Mouse (Mus musculus): ENCODE data around the gene Nkx2-5. TPM values are rescaled to one million over a fixed set of nuclear protein-coding genes. Genes with fewer than 3 reads are reported as not detected.

The Nkx2-5 gene
- polyA plus RNA-seq, 1 experiment = not detected

GRCm38 (mm10) chr17:26844371-26844851 lies 398 bp downstream of the Nkx2-5 start:
- H3K27ac ChIP-seq (ENCODE audit: insufficient read depth, low read length) = no peak overlapping the region
- 0 out of 2 replicates have a peak, but pooled peaks cover 2% of the 10 kb centered on the region for H3K4me1 ChIP-seq (ENCODE audit: control insufficient read depth, insufficient read depth, low read length)
- no peak for TF ChIP-seq POLR2A (IDR thresholded peaks at IDR 0.05; ENCODE audit: low read depth, low read length)
- no peak for TF ChIP-seq CTCF (IDR thresholded peaks at IDR 0.05; ENCODE audit: borderline replicate concordance, insufficient read depth, low read length)
- H3K4me3 ChIP-seq (ENCODE audit: insufficient read depth, low read length) = no peak overlapping the region

- no peak for TF ChIP-seq POLR2A (IDR thresholded peaks at IDR 0.05; ENCODE audit: low read depth, low read length)
- H3K27ac ChIP-seq (ENCODE audit: insufficient read depth, low read length) = no peak overlapping the region
- no peak overlapping the region for H3K4me3 ChIP-seq (ENCODE audit: insufficient read depth, low read length)
- H3K4me1 ChIP-seq (ENCODE audit: control insufficient read depth, insufficient read depth, low read length) = 0 out of 2 replicates have a peak, but pooled peaks cover 2% of the 10 kb centered on the region
These were observed 1.0 kb downstream of the Nkx2-5 start for GRCm38 (mm10) chr17:26843696-26844236.

- no peak for TF ChIP-seq CTCF (IDR thresholded peaks at IDR 0.05; ENCODE audit: borderline replicate concordance, insufficient read depth, low read length)
- no peak for TF ChIP-seq POLR2A (IDR thresholded peaks at IDR 0.05; ENCODE audit: low read depth, low read length)
These were observed 1.6 kb downstream of the Nkx2-5 start for GRCm38 (mm10) chr17:26843229-26843567.

GRCm38 (mm10) chr17:26842431-26843228 lies 2.2 kb downstream of the Nkx2-5 start:
- Histone ChIP-seq H3K27ac (ENCODE audit: insufficient read depth, low read length) (no peak overlapping the region), H3K4me1 (ENCODE audit: control insufficient read depth, insufficient read depth, low read length) (0 out of 2 replicates have a peak, but pooled peaks cover 2% of the 10 kb centered on the region), H3K4me3 (ENCODE audit: insufficient read depth, low read length) (no peak overlapping the region)
- TF ChIP-seq CTCF (IDR thresholded peaks at IDR 0.05; ENCODE audit: borderline replicate concordance, insufficient read depth, low read length) (no peak), POLR2A (IDR thresholded peaks at IDR 0.05; ENCODE audit: low read depth, low read length) (no peak)

More at GRCm38 (mm10) chr17:26843229-26843567, 1.6 kb downstream of the Nkx2-5 start:
- Histone ChIP-seq H3K4me3 (ENCODE audit: insufficient read depth, low read length) (no peak overlapping the region), H3K27ac (ENCODE audit: insufficient read depth, low read length) (no peak overlapping the region), H3K4me1 (ENCODE audit: control insufficient read depth, insufficient read depth, low read length) (0 out of 2 replicates have a peak, but pooled peaks cover 2% of the 10 kb centered on the region)

GRCm38 (mm10) chr17:26841981-26842380 lies 2.8 kb downstream of the Nkx2-5 start:
- no peak overlapping the region for H3K27ac ChIP-seq (ENCODE audit: insufficient read depth, low read length)
- no peak overlapping the region for H3K4me3 ChIP-seq (ENCODE audit: insufficient read depth, low read length)
- H3K4me1 ChIP-seq (ENCODE audit: control insufficient read depth, insufficient read depth, low read length) = 0 out of 2 replicates have a peak, but pooled peaks cover 2% of the 10 kb centered on the region
- TF ChIP-seq CTCF (IDR thresholded peaks at IDR 0.05; ENCODE audit: borderline replicate concordance, insufficient read depth, low read length) (no peak), POLR2A (IDR thresholded peaks at IDR 0.05; ENCODE audit: low read depth, low read length) (no peak)

GRCm38 (mm10) chr17:26840922-26841731 lies 3.7 kb downstream of the Nkx2-5 start:
- Histone ChIP-seq H3K27ac (ENCODE audit: insufficient read depth, low read length) (no peak overlapping the region), H3K4me3 (ENCODE audit: insufficient read depth, low read length) (no peak overlapping the region), H3K4me1 (ENCODE audit: control insufficient read depth, insufficient read depth, low read length) (0 out of 2 replicates have a peak, but pooled peaks cover 2% of the 10 kb centered on the region)
- no peak for TF ChIP-seq CTCF (IDR thresholded peaks at IDR 0.05; ENCODE audit: borderline replicate concordance, insufficient read depth, low read length)
- no peak for TF ChIP-seq POLR2A (IDR thresholded peaks at IDR 0.05; ENCODE audit: low read depth, low read length)

GRCm38 (mm10) chr17:26840439-26840780 lies 4.4 kb downstream of the Nkx2-5 start:
- H3K27ac ChIP-seq (ENCODE audit: insufficient read depth, low read length) = no peak overlapping the region
- TF ChIP-seq POLR2A (IDR thresholded peaks at IDR 0.05; ENCODE audit: low read depth, low read length) = no peak
- TF ChIP-seq CTCF (IDR thresholded peaks at IDR 0.05; ENCODE audit: borderline replicate concordance, insufficient read depth, low read length) = no peak
- H3K4me1 ChIP-seq (ENCODE audit: control insufficient read depth, insufficient read depth, low read length) = 0 out of 2 replicates have a peak, but pooled peaks cover 2% of the 10 kb centered on the region
- H3K4me3 ChIP-seq (ENCODE audit: insufficient read depth, low read length) = no peak overlapping the region

GRCm38 (mm10) chr17:26839718-26840438 lies 4.9 kb downstream of the Nkx2-5 start:
- TF ChIP-seq POLR2A (IDR thresholded peaks at IDR 0.05; ENCODE audit: low read depth, low read length) (no peak), CTCF (IDR thresholded peaks at IDR 0.05; ENCODE audit: borderline replicate concordance, insufficient read depth, low read length) (no peak)

More at GRCm38 (mm10) chr17:26839718-26840438, 4.9 kb downstream of the Nkx2-5 start:
- H3K27ac ChIP-seq (ENCODE audit: insufficient read depth, low read length) = no peak overlapping the region
- no peak overlapping the region for H3K4me3 ChIP-seq (ENCODE audit: insufficient read depth, low read length)
- 0 out of 2 replicates have a peak, but pooled peaks cover 2% of the 10 kb centered on the region for H3K4me1 ChIP-seq (ENCODE audit: control insufficient read depth, insufficient read depth, low read length)

Measured in embryonic fibroblast, embryonic 13.5 days (primary cell).